Mouse (Mus musculus) heart, embryonic 16.5 days (tissue): ENCODE measurements at regions not wholly inside any gene's neighbourhood (a gene's known extent, or its start where the extent isn't known, plus 50 kb on each side); places are given as distances from the start of the nearest gene placed in this dataset.
"Not testable (repeated sequence)": the region's sequence is repeated elsewhere in the genome, so short reads cannot be mapped to it uniquely, and the experiment has no call there.

Experiments
- ATAC-seq: fragments of 200-750 bp; cut with Nextera tagmentation; replicated peaks from 2 replicates; pipeline ENCODE4 v1.8.0; 2017; ENCODE audit warnings: moderate number of reproducible peaks; ENCODE audit not compliant: insufficient read depth, low FRiP score; ENCODE audit errors: extremely low read depth
- H3K27ac ChIP-seq: fragments of 300-500 bp; sonication (generic); 2 replicates; pipeline ENCODE4 v1.5.1; 2014; ENCODE audit warnings: mild to moderate bottlenecking, low read length, control low read depth, moderate library complexity
- H3K27me3 ChIP-seq: fragments of 300-500 bp; sonication (generic); 2 replicates; pipeline ENCODE4 v1.6.1; 2014; ENCODE audit warnings: low read length, mixed read lengths; ENCODE audit not compliant: control insufficient read depth, insufficient read depth
- H3K36me3 ChIP-seq: fragments of 300-500 bp; sonication (generic); 2 replicates; pipeline ENCODE4 v1.6.1; 2014; ENCODE audit not compliant: control insufficient read depth, insufficient read depth
- H3K4me1 ChIP-seq: fragments of 300-500 bp; sonication (generic); 2 replicates; pipeline ENCODE4 v1.6.1; 2014; ENCODE audit warnings: low read length, mixed read lengths; ENCODE audit not compliant: control insufficient read depth, insufficient read depth
- H3K4me2 ChIP-seq: fragments of 300-500 bp; sonication (generic); 2 replicates; pipeline ENCODE4 v1.6.1; 2014; ENCODE audit warnings: low read depth, mild to moderate bottlenecking, control low read depth, low read length
- H3K4me3 ChIP-seq: fragments of 300-500 bp; sonication (generic); 2 replicates; pipeline ENCODE4 v1.5.1; 2014; ENCODE audit warnings: mild to moderate bottlenecking, control low read depth, low read length
- H3K9ac ChIP-seq: fragments of 300-500 bp; sonication (generic); 2 replicates; pipeline ENCODE4 v1.6.1; 2014; ENCODE audit warnings: low read length, control low read depth
- H3K9me3 ChIP-seq: fragments of 300-500 bp; sonication (generic); replicated peaks from 2 replicates; pipeline ENCODE4 v1.6.1; 2016; ENCODE audit warnings: low read length; ENCODE audit not compliant: control insufficient read depth
- WGBS: fragments of 180-500 bp; shearing (Covaris S2); extraction: QIAGEN DNeasy Blood & Tissue Kit; methylation state at CpG from one replicate; pipeline ENCODE4 v1.1.7; 2014; 5-methylcytosine and 5-hydroxymethylcytosine counted together

DNA sequence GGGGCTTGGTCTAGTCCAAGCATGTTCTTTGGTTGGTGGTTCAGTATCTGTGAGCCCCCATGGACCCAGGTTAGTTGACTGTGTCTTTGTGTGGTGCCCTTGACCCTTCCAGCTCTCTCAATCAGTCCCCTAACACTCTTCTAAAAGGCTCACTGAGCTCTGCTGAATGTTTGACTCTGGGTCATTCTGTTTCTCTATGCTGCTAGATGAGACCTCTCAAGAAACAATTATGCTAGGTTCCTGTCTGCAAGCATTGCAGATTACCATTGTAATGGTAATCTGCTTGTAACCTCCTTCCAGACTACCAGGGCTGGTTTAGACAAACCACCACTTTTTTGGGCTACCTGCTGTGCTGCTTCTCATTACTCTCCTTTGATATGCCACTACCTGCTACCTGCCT, 2863.9 kb downstream of the Gm37988 start:
- ATAC-seq: no peak
- Histone ChIP-seq H3K9me3 (no peaks in the 10 kb centered on the region; the same call in 1 of the 2 replicates), H3K36me3 (no peaks in the 10 kb centered on the region), H3K9ac (no peak overlapping the region), H3K27ac (no peak overlapping the region), H3K27me3 (no peaks in the 10 kb centered on the region), H3K4me1 (no peaks in the 10 kb centered on the region), H3K4me2 (no peak overlapping the region), H3K4me3 (no peak overlapping the region)

DNA sequence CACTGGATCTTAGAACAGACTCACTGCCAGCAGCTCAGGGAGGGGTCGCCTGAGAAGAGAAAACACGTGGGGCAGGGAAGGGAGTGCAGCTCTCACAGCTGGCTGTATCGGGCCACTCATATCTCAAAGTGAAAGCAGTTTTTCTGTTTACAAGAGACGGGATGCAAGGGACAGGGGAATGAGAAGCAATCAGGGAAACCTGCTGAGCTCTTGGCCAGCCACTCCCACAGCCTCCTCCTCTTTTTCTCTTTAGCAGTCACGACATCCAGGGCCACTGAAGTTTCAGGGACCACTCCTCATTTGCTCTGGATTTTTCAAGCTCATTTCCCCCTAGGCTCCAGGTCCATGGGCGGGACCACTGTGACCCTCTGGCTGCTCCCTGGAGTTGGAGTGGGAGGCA, 2901.5 kb downstream of the Gm37988 start:
- not testable (repeated sequence) for H3K27me3 ChIP-seq, H3K36me3 ChIP-seq, H3K4me2 ChIP-seq, H3K27ac ChIP-seq, H3K4me3 ChIP-seq, ATAC-seq, H3K9ac ChIP-seq, H3K4me1 ChIP-seq, H3K9me3 ChIP-seq
- WGBS: 74% methylated on average over 6 of the region's 6 CpGs

DNA sequence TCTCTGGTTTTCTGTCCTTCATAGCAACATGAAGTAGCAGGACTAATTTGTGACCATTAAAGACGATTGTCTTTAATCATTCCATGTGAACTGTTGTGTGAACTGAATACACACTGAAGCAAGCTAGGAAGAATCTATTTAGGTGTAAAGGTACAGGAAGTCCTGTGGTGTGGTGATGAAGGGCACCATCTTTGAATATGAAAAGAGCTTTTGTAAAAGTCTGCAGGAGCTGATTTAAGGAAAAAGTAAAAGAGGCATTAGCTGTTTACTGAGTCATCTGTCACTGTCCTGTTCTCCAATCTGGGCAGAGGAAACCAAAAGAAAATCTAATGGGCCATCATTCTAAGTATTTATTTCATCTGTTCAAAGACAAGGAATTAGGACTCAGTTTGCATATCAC, 2925.0 kb downstream of the Gm37988 start:
- Histone ChIP-seq H3K4me1 (no peaks in the 10 kb centered on the region), H3K36me3 (no peaks in the 10 kb centered on the region), H3K4me2 (no peak overlapping the region), H3K27me3 (no peaks in the 10 kb centered on the region), H3K9ac (no peak overlapping the region), H3K9me3 (no peaks in the 10 kb centered on the region), H3K27ac (no peak overlapping the region), H3K4me3 (no peak overlapping the region)
- no peak for ATAC-seq
- 45% methylated on average over 1 of the region's 1 CpGs for WGBS

DNA sequence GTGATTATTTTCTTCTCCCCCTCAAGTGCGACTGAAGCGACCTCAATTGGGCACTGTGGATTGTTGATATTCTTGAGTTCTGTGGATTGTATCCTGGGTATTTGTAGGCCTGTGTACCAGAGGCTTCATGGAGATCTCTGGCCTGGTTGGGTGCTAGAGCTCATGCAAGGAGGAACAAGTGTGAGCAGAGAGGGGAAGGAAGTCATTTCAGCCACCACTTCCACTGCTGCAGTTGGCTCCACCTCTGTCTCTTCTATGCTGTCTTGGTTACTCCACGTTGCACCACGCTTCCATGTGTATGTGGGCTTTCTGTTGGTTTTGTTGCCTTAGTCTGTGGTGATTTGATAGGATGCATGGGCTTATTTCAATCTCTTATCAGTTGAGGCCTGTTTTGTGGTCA, 2929.6 kb downstream of the Gm37988 start:
- Histone ChIP-seq H3K4me2 (no peak overlapping the region), H3K4me1 (no peaks in the 10 kb centered on the region), H3K27me3 (no peaks in the 10 kb centered on the region), H3K27ac (no peak overlapping the region), H3K9me3 (peaks cover 3% of the 10 kb centered on the region), H3K4me3 (no peak overlapping the region), H3K36me3 (no peaks in the 10 kb centered on the region), H3K9ac (no peak overlapping the region)
- no peak for ATAC-seq
- 83% methylated on average over 4 of the region's 4 CpGs for WGBS

DNA sequence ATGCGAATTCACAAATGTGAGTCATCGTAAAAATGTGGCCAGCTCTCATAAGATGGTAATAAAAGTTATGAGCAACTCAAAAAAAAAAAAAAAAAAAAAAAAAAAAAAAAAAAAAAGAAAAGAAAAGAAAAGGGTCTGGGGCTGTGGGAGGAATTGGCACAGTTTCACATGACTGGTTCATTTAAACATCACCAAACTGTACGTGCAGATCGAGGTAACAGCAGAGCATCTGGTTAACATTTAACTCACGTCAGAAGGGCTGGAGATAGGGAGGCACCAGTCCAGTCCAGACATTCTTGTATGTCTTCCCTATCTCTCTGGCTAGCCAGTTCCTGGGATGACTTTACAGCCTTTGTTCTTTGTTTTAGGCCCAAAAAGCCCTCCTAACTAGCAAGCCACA, 2938.2 kb downstream of the Gm37988 start:
- no peaks in the 10 kb centered on the region for H3K27me3 ChIP-seq
- no peaks in the 10 kb centered on the region for H3K4me1 ChIP-seq
- peaks cover 3% of the 10 kb centered on the region for H3K9me3 ChIP-seq
- no peak overlapping the region for H3K27ac ChIP-seq
- no peak for ATAC-seq
- no peak overlapping the region for H3K4me3 ChIP-seq
- H3K9ac ChIP-seq: no peak overlapping the region
- H3K4me2 ChIP-seq: no peak overlapping the region
- 51% methylated on average over 5 of the region's 5 CpGs for WGBS
- no peaks in the 10 kb centered on the region for H3K36me3 ChIP-seq

DNA sequence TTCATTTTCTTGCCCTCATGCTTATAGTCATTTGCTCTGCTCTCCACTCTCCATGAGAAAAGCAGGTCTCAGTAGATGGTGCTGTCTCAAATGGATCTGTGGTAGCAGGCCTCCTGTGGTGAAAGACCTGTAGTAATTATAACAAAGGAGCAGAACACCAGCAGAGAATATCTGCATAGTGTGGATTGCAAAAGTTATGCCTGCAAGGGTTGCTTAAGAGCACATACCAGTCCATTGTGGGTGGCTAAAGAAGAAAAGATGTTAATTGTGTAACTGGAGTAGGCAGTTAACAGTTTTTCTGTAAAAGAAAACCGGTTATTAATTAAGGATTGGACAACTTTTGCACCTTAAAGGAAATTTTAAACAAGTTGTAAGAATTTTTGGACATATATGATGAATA, 2969.0 kb downstream of the Gm37988 start:
- no peak overlapping the region; the same call in 1 of the 2 replicates for H3K4me2 ChIP-seq
- H3K9me3 ChIP-seq: no peaks in the 10 kb centered on the region
- H3K36me3 ChIP-seq: no peaks in the 10 kb centered on the region
- H3K9ac ChIP-seq: no peak overlapping the region
- no peak overlapping the region for H3K27ac ChIP-seq
- H3K4me1 ChIP-seq: peaks cover 10% of the 10 kb centered on the region
- no peaks in the 10 kb centered on the region for H3K27me3 ChIP-seq
- H3K4me3 ChIP-seq: no peak overlapping the region
- WGBS: 25% methylated on average over 1 of the region's 1 CpGs
- no peak for ATAC-seq

DNA sequence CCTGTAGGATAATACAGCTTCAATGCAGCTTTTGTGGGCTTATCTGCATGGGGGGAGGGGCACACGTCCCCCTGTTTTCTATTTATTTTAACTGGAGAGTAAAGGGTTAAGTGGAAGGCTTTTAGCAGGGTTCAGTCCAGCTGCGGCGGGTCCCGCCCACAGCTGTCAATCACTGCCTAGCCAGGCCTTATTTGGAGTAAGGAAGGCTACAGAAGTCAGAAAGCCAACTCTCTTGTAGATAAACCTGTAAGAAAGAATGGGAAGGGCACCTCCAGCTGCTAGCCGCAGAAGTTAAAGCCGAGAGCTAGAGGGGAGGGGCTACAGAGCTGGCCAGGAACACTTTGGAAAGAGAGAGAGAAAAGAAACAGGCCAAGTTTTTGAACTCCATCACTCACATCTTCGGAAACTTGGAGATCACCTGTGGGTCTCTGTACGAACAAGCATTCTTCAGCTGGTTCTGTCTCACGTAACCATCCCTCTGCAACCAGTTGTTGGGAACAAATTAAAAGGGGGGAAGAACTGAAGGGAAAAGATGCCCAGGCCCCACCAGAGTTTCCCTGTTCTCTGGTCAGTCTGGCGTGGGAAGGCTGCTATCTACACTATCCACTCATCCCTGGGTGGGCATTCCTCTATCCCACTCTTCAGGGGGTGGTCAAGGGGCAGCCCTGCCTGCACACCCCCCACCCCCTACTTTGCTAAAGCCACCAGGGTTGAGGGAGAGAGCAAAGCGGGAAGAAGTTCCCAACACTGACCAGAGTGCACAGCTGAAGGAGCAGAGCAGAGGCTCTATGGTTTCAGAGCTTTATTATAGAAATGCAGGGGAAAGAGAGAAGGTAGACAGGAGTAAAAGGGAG, 2969.7 kb downstream of the Gm37988 start:
- no peaks in the 10 kb centered on the region for H3K9me3 ChIP-seq
- 0 out of 2 replicates have a peak overlapping the region, but pooled peaks have one; percentile 20 for H3K9ac ChIP-seq
- H3K36me3 ChIP-seq: no peaks in the 10 kb centered on the region
- peak overlapping the region; percentile 21; the same call in 1 of the 2 replicates for H3K4me3 ChIP-seq
- 8% methylated on average over 11 of the region's 11 CpGs for WGBS
- no peaks in the 10 kb centered on the region for H3K27me3 ChIP-seq
- no peak overlapping the region; the same call in none of the 2 replicates for H3K27ac ChIP-seq
- peak overlapping the region; percentile 43 for H3K4me2 ChIP-seq
- peak; percentile 79 for ATAC-seq
- H3K4me1 ChIP-seq: peaks cover 10% of the 10 kb centered on the region

DNA sequence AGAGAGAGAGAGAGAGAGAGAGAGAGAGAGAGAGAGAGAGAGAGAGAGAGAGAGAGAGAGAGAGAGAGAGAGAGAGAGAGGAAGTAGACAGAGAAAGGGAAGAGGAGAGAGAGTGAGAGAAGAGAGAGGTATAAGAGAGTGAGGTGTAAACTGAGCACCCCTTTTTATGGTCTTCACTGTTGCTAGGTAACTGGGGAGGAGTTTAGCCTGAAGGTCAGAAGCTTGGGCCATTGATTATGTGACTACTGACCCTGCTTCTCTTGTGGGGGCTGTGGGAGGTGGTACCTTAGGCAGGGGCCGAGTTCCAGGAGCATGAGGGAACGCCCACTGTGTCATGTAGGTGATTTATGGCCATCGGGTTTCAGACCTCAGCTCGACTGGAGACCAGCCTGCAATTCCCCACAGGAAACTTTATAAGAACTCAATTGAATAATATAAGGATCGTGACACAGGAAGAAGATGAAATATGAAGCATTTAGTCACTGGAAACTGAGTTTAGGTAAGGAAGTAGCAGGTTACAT, 2970.4 kb downstream of the Gm37988 start:
- H3K36me3 ChIP-seq, H3K4me2 ChIP-seq, H3K4me1 ChIP-seq, H3K9me3 ChIP-seq, H3K9ac ChIP-seq, ATAC-seq, H3K27me3 ChIP-seq, H3K27ac ChIP-seq, H3K4me3 ChIP-seq: not testable (repeated sequence)
- 41% methylated on average over 5 of the region's 5 CpGs for WGBS

DNA sequence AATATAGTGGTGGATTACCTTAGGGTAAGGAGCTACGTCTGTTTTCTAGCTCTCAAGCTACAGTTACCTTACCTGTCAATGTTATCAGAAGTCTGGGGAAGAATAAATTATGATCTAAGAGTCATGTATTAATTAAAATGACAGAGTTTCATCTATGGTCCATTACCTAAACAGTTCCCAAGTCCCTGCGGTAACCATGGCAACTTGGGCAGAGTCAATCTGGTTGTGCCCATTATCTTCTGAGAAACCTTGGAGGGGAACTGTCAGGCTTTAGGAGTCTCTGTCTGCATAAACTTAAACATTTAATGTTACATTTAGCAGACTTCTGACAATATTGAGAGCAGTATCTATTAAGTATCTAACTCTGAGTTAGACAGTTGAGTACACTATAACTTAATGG, 2971.0 kb downstream of the Gm37988 start:
- no peak for ATAC-seq
- Histone ChIP-seq H3K36me3 (no peaks in the 10 kb centered on the region), H3K4me1 (peaks cover 10% of the 10 kb centered on the region), H3K4me3 (no peak overlapping the region), H3K4me2 (no peak overlapping the region), H3K27me3 (no peaks in the 10 kb centered on the region), H3K27ac (no peak overlapping the region), H3K9ac (no peak overlapping the region), H3K9me3 (no peaks in the 10 kb centered on the region)
- WGBS: 79% methylated on average over 2 of the region's 2 CpGs
